Mouse (Mus musculus) ES-Bruce4 (cell line): ENCODE results near the gene Atp6v0a4.

Experiments used
- EP300 ChIP-seq: IDR thresholded peaks from 2 replicates; pipeline ENCODE4 v1.6.1; 2011; ENCODE audit warnings: low read depth, low read length; ENCODE audit not compliant: insufficient read depth
- POLR2A ChIP-seq: IDR thresholded peaks from one replicate; pipeline ENCODE4 v1.8.1; 2011; ENCODE audit warnings: low read length; ENCODE audit not compliant: insufficient read depth

- TF ChIP-seq POLR2A, result no peak
- no peak for TF ChIP-seq EP300
Measured at GRCm38 (mm10) chr6:38124882-38125281, 496 bp upstream of the Atp6v0a4 start.
